Mouse (Mus musculus) MEL (cell line): ENCODE measurements at regions not wholly inside any gene's neighbourhood (a gene's known extent, or its start where the extent isn't known, plus 50 kb on each side); places are given as distances from the start of the nearest gene placed in this dataset.

ENCODE experiments used
- DNase-seq: peaks from one replicate; pipeline ENCODE4 v3.0.0; 2011; ENCODE audit warnings: low read depth, low spot score
- H3K27ac ChIP-seq: 2 replicates; pipeline ENCODE4 v1.5.1; 2012; ENCODE audit warnings: low read depth, mild to moderate bottlenecking, control low read depth, low read length, moderate library complexity; ENCODE audit not compliant: control insufficient read depth
- H3K27me3 ChIP-seq, 2 experiments: fragments of 150-350 bp in 1 of 2; sonication (generic) in 1 of 2; 2 replicates each; pipeline ENCODE4 v1.6.1; 2012; ENCODE audit warnings: low read length in 2 of 2, mild to moderate bottlenecking in 2 of 2, improper control_type of control experiment in 1 of 2, moderate library complexity in 1 of 2; ENCODE audit not compliant: insufficient read depth in 2 of 2, control insufficient read depth in 1 of 2
- H3K36me3 ChIP-seq, 2 experiments: 2 replicates each; pipeline ENCODE4 v1.6.1; 2012 to 2014; ENCODE audit warnings: low read length in 2 of 2, improper control_type of control experiment in 1 of 2, inconsistent platforms in 1 of 2, mild to moderate bottlenecking in 1 of 2; ENCODE audit not compliant: insufficient read depth in 2 of 2, control insufficient read depth in 1 of 2
- H3K4me1 ChIP-seq, 2 experiments: fragments of 150-350 bp in 1 of 2; sonication (generic) in 1 of 2; 2 replicates each; pipeline ENCODE4 v1.6.1; 2012; ENCODE audit warnings: low read length in 2 of 2, improper control_type of control experiment in 1 of 2, mild to moderate bottlenecking in 1 of 2; ENCODE audit not compliant: insufficient read depth in 2 of 2, control insufficient read depth in 1 of 2
- H3K4me3 ChIP-seq, 2 experiments: fragments of 150-350 bp in 1 of 2; sonication (generic) in 1 of 2; 2 replicates each; pipeline ENCODE4 v1.5.1; 2012; ENCODE audit warnings: low read depth in 2 of 2, low read length in 2 of 2, mild to moderate bottlenecking in 2 of 2, moderate library complexity in 2 of 2, control low read depth in 1 of 2, improper control_type of control experiment in 1 of 2; ENCODE audit not compliant: control insufficient read depth in 1 of 2, insufficient read depth in 1 of 2
- H3K79me2 ChIP-seq: 2 replicates; pipeline ENCODE4 v1.6.1; 2012; ENCODE audit warnings: mild to moderate bottlenecking, low read length, moderate library complexity; ENCODE audit not compliant: control insufficient read depth, poor library complexity, insufficient read depth
- H3K9ac ChIP-seq: 2 replicates; pipeline ENCODE4 v1.6.1; 2012; ENCODE audit warnings: low read depth, mild to moderate bottlenecking, control low read depth, low read length, moderate library complexity; ENCODE audit not compliant: control insufficient read depth, poor library complexity, severe bottlenecking
- H3K9me3 ChIP-seq: fragments of 150-350 bp; sonication (generic); replicated peaks from 2 replicates; pipeline ENCODE4 v1.6.1; 2012; ENCODE audit warnings: mild to moderate bottlenecking, low read length, improper control_type of control experiment, moderate library complexity; ENCODE audit not compliant: insufficient read depth
- ELF1 ChIP-seq: IDR thresholded peaks from 2 replicates; pipeline ENCODE4 v1.6.1; 2014; ENCODE audit warnings: low read depth, mild to moderate bottlenecking, inconsistent platforms, low read length, improper control_type of control experiment, moderate library complexity
- EP300 ChIP-seq, 2 experiments: IDR thresholded peaks; 2 replicates each; pipeline ENCODE4 v1.6.1; 2011; ENCODE audit warnings: improper control_type of control experiment in 2 of 2, low read length in 2 of 2, low read depth in 1 of 2, mild to moderate bottlenecking in 1 of 2
- GATA1 ChIP-seq: IDR thresholded peaks from 2 replicates; pipeline ENCODE4 v1.6.1; 2011; ENCODE audit warnings: low read depth, low read length, improper control_type of control experiment
- MAZ ChIP-seq: IDR thresholded peaks from 2 replicates; pipeline ENCODE4 v1.6.1; 2012; ENCODE audit warnings: low read depth, mild to moderate bottlenecking, inconsistent platforms, low read length, improper control_type of control experiment
- MYB ChIP-seq: IDR thresholded peaks from 2 replicates; pipeline ENCODE4 v1.6.1; 2011; ENCODE audit warnings: mild to moderate bottlenecking, low read depth, low read length, improper control_type of control experiment
- NRF1 ChIP-seq: IDR thresholded peaks from 2 replicates; pipeline ENCODE4 v1.6.1; 2014; ENCODE audit warnings: low read depth, mild to moderate bottlenecking, inconsistent platforms, low read length, improper control_type of control experiment, moderate library complexity; ENCODE audit not compliant: poor library complexity, insufficient read depth, severe bottlenecking
- POLR2A ChIP-seq, 2 experiments: IDR thresholded peaks; 2 replicates each; pipeline ENCODE4 v1.6.1; 2011 to 2012; ENCODE audit warnings: low read length in 2 of 2, mild to moderate bottlenecking in 2 of 2, control low read depth in 1 of 2, improper control_type of control experiment in 1 of 2, low read depth in 1 of 2, moderate library complexity in 1 of 2; ENCODE audit not compliant: control insufficient read depth in 1 of 2, insufficient read depth in 1 of 2, poor library complexity in 1 of 2
- POLR2AphosphoS5 ChIP-seq: IDR thresholded peaks from 2 replicates; pipeline ENCODE4 v1.6.1; 2012; ENCODE audit warnings: low read depth, borderline replicate concordance, mild to moderate bottlenecking, inconsistent platforms, low read length, moderate library complexity, mixed read lengths
- RAD21 ChIP-seq: IDR thresholded peaks from 2 replicates; pipeline ENCODE4 v1.6.1; 2011; ENCODE audit warnings: mild to moderate bottlenecking, low read depth, low read length, improper control_type of control experiment
- RCOR1 ChIP-seq: IDR thresholded peaks from 2 replicates; pipeline ENCODE4 v1.6.1; 2012; ENCODE audit warnings: low read depth, mild to moderate bottlenecking, inconsistent platforms, low read length, improper control_type of control experiment
- UBTF ChIP-seq: IDR thresholded peaks from 2 replicates; pipeline ENCODE4 v1.6.1; 2012; ENCODE audit warnings: low read depth, mild to moderate bottlenecking, inconsistent platforms, low read length, improper control_type of control experiment, moderate library complexity, borderline replicate concordance; ENCODE audit not compliant: insufficient read depth
- USF1 ChIP-seq: IDR thresholded peaks from 2 replicates; pipeline ENCODE4 v1.6.1; 2014; ENCODE audit warnings: low read depth, mild to moderate bottlenecking, inconsistent platforms, low read length, improper control_type of control experiment, moderate library complexity
- USF2 ChIP-seq, 2 experiments: IDR thresholded peaks; 2 replicates each; pipeline ENCODE4 v1.6.1; 2011 to 2012; ENCODE audit warnings: improper control_type of control experiment in 2 of 2, low read length in 2 of 2, borderline replicate concordance in 1 of 2, inconsistent platforms in 1 of 2, low read depth in 1 of 2, mild to moderate bottlenecking in 1 of 2; ENCODE audit not compliant: insufficient read depth in 1 of 2
- ZC3H11A ChIP-seq: IDR thresholded peaks from 2 replicates; pipeline ENCODE4 v1.6.1; 2012; ENCODE audit warnings: low read depth, mild to moderate bottlenecking, inconsistent platforms, low read length, improper control_type of control experiment

GRCm38 (mm10) chr1:77637025-77637424, 122.1 kb upstream of the Epha4 start:
- no peak for DNase-seq
- Histone ChIP-seq H3K36me3 (no peaks in the 10 kb centered on the region), H3K4me3 (no peak overlapping the region), H3K79me2 (no peaks in the 10 kb centered on the region), H3K9ac (no peak overlapping the region), H3K4me1 (no peaks in the 10 kb centered on the region)
- TF ChIP-seq RAD21 (no peak), UBTF (no peak), POLR2A (IDR thresholded peaks at IDR 0.05; ENCODE audit: control insufficient read depth in 1 of 2, insufficient read depth in 1 of 2, low read depth in 1 of 2, low read length in 2 of 2, poor library complexity in 1 of 2) (no peak), RCOR1 (no peak), ELF1 (no peak), ZC3H11A (no peak), MAZ (no peak), MYB (no peak), GATA1 (no peak), USF2 (IDR thresholded peaks at IDR 0.05; ENCODE audit: borderline replicate concordance in 1 of 2, insufficient read depth in 1 of 2, low read depth in 1 of 2, low read length in 2 of 2) (no peak), USF1 (no peak), NRF1 (no peak), EP300 (IDR thresholded peaks at IDR 0.05; ENCODE audit: low read depth in 1 of 2, low read length in 2 of 2) (no peak)
- TF ChIP-seq, all 39 proteins: peak for 0
- Histone ChIP-seq H3K9me3 (no peaks in the 10 kb centered on the region), H3K27me3 (no peaks in the 10 kb centered on the region), H3K27ac (no peak overlapping the region)

- no peaks in the 10 kb centered on the region for H3K9me3 ChIP-seq
- no peak overlapping the region for H3K27ac ChIP-seq
- no peak for DNase-seq
- no peak overlapping the region for H3K4me3 ChIP-seq
- no peaks in the 10 kb centered on the region for H3K79me2 ChIP-seq
- TF ChIP-seq RAD21: no peak
- no peak for TF ChIP-seq POLR2AphosphoS5
- TF ChIP-seq, all 39 proteins: peak for 0
- H3K27me3 ChIP-seq: no peaks in the 10 kb centered on the region
- no peak overlapping the region for H3K9ac ChIP-seq
- no peaks in the 10 kb centered on the region for H3K36me3 ChIP-seq
- H3K4me1 ChIP-seq: no peaks in the 10 kb centered on the region
Measured at GRCm38 (mm10) chr1:77629496-77630281, 114.8 kb upstream of the Epha4 start.
